Mouse (Mus musculus) liver, adult 2 months (tissue): Measurements from ENCODE around the gene Ptger1. TPM values are rescaled to one million over a fixed set of nuclear protein-coding genes. Genes with fewer than 3 reads are reported as not detected.

Source experiments
- DNase-seq: peaks from one replicate; pipeline ENCODE4 v3.0.0-alpha.2; 2011; ENCODE audit warnings: low read depth, low spot score; ENCODE audit errors: extremely low read depth
- H3K27ac ChIP-seq: fragments of 200-500 bp; replicated peaks from 2 replicates; pipeline ENCODE4 v1.5.1; 2012; ENCODE audit warnings: low read depth, mild to moderate bottlenecking, control low read depth, inconsistent platforms, low read length; ENCODE audit not compliant: insufficient read depth
- H3K27me3 ChIP-seq: fragments of 200-500 bp; 2 replicates; pipeline ENCODE4 v1.6.1; 2012; ENCODE audit warnings: mild to moderate bottlenecking, moderate library complexity, low read length, inconsistent platforms; ENCODE audit not compliant: control insufficient read depth, insufficient read depth
- H3K36me3 ChIP-seq: fragments of 200-500 bp; 2 replicates; pipeline ENCODE4 v1.6.1; 2012; ENCODE audit warnings: low read length, inconsistent platforms; ENCODE audit not compliant: control insufficient read depth, insufficient read depth
- H3K4me1 ChIP-seq: fragments of 200-500 bp; 2 replicates; pipeline ENCODE4 v1.6.1; 2011; ENCODE audit warnings: low read length; ENCODE audit not compliant: control insufficient read depth, insufficient read depth
- H3K4me3 ChIP-seq: fragments of 200-500 bp; 2 replicates; pipeline ENCODE4 v1.5.1; 2011; ENCODE audit warnings: low read depth, mild to moderate bottlenecking, control low read depth, low read length, moderate library complexity; ENCODE audit not compliant: insufficient read depth
- H3K79me2 ChIP-seq: fragments of 200-500 bp; 2 replicates; pipeline ENCODE4 v1.6.1; 2012; ENCODE audit warnings: inconsistent platforms, mild to moderate bottlenecking, low read length, moderate library complexity; ENCODE audit not compliant: control insufficient read depth, insufficient read depth
- H3K9ac ChIP-seq: fragments of 200-500 bp; 2 replicates; pipeline ENCODE4 v1.6.1; 2012; ENCODE audit warnings: low read depth, mild to moderate bottlenecking, control low read depth, inconsistent platforms, low read length
- CTCF ChIP-seq: fragments of 200-500 bp; IDR thresholded peaks from 2 replicates; pipeline ENCODE4 v1.5.1; 2011; ENCODE audit warnings: low read depth, low read length, control low read depth
- POLR2A ChIP-seq: fragments of 200-500 bp; IDR thresholded peaks from 2 replicates; pipeline ENCODE4 v1.6.1; 2011; ENCODE audit warnings: low read length, control low read depth; ENCODE audit not compliant: insufficient read depth; ENCODE audit errors: extremely low read depth
- WGBS: fragments of 180-500 bp; shearing (Covaris S2); methylation state at CpG from one replicate; pipeline ENCODE4 v1.1.7; 2018; 5-methylcytosine and 5-hydroxymethylcytosine counted together
- polyA plus RNA-seq: library from polyadenylated mRNA; depleted of rRNA; stranded (reverse); fragments of >200 nt; gene quantifications from 2 replicates; pipeline ENCODE4 v1.2.3, GENCODE M21; 2012
- total RNA-seq: library from RNA; depleted of rRNA; stranded (reverse); fragments of >200 nt; gene quantifications from 2 replicates; pipeline ENCODE4 v1.2.3, GENCODE M21; 2014

The Ptger1 gene
- total and polyA plus RNA-seq, 2 experiments, result under 0.01 to 0.11 TPM

DNA sequence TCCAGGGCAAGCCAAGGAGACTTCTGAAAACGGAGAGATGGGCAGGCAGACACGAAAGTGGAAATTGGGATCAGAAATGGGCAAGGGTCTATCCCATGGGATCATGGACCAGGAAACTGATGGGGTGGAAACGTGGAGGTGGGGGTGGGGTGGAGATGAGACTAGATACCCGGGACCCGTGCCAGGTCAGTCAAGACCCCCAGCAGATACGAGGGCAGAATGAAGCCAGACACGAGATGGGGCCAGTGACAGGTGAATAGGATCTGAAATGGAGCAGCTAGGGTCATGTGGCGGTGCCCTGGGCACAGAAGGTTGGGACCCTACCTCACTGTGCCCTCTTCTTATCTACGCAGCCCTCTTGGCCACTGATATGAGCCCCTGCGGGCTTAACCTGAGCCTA, 1.0 kb downstream of the Ptger1 start:
- no peak overlapping the region for H3K27ac ChIP-seq
- H3K27me3 ChIP-seq, result no peaks in the 10 kb centered on the region
- TF ChIP-seq POLR2A, result no peak
- no peak for TF ChIP-seq CTCF
- H3K36me3 ChIP-seq, result peaks cover 2% of the 10 kb centered on the region; the same call in 1 of the 2 replicates
- WGBS, result 80% methylated on average over 10 of the region's 10 CpGs
- H3K4me3 ChIP-seq, result no peak overlapping the region
- no peak for DNase-seq
- no peak overlapping the region for H3K9ac ChIP-seq
- no peaks in the 10 kb centered on the region for H3K79me2 ChIP-seq
- peaks cover 5% of the 10 kb centered on the region; the same call in 1 of the 2 replicates for H3K4me1 ChIP-seq

DNA sequence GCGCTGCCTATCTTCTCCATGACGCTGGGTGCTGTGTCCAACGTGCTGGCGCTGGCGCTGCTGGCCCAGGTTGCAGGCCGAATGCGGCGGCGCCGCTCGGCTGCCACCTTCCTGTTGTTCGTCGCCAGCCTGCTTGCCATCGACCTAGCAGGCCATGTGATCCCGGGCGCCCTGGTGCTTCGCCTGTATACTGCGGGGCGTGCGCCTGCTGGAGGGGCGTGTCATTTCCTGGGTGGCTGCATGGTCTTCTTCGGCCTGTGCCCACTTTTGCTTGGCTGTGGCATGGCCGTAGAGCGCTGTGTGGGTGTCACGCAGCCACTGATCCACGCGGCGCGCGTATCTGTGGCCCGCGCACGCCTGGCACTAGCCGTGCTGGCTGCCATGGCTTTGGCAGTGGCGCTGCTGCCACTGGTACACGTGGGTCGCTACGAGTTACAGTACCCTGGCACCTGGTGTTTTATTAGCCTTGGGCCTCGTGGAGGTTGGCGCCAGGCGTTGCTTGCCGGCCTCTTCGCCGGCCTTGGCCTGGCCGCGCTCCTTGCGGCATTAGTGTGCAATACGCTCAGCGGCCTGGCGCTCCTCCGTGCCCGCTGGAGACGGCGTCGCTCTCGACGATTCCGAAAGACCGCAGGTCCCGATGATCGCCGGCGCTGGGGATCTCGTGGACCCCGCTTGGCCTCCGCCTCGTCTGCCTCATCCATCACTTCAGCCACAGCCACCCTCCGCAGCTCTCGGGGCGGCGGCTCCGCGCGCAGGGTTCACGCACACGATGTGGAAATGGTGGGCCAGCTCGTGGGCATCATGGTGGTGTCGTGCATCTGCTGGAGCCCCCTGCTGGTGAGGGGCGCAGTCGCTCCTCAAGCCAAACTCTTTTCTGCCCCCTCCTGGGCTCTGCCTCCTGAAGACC, 1.8 kb downstream of the Ptger1 start:
- DNase-seq, result peak; percentile 54
- TF ChIP-seq CTCF, result peak; percentile 63
- TF ChIP-seq POLR2A, result no peak
- H3K9ac ChIP-seq, result 0 out of 2 replicates have a peak overlapping the region, but pooled peaks have one; percentile 15

DNA sequence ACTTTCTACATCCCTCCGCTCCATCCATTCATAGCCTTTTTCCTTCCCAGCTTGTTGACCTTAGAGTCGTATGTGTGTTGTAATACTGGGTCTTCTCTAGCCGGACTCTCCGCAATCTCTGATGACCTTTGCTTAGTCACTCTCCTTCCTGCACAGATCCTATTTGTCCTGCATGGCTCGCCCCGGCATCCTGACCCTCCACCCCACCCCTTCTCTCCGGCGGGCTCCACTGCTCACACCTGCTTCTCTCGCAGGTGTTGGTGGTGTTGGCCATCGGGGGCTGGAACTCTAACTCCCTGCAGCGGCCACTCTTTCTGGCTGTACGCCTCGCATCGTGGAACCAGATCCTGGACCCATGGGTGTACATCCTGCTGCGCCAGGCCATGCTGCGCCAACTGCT, 2.5 kb downstream of the Ptger1 start:
- Histone ChIP-seq H3K4me3 (no peak overlapping the region), H3K27ac (no peak overlapping the region), H3K4me1 (peaks cover 5% of the 10 kb centered on the region; the same call in 1 of the 2 replicates), H3K79me2 (no peaks in the 10 kb centered on the region), H3K9ac (no peak overlapping the region), H3K36me3 (peaks cover 2% of the 10 kb centered on the region; the same call in 1 of the 2 replicates), H3K27me3 (no peaks in the 10 kb centered on the region)
- TF ChIP-seq POLR2A (no peak), CTCF (no peak)
- peak; percentile 26 for DNase-seq
- WGBS, result 48% methylated on average over 16 of the region's 16 CpGs

More for the DNA sequence above, 1.8 kb downstream of the Ptger1 start:
- Histone ChIP-seq H3K27me3 (no peaks in the 10 kb centered on the region), H3K4me3 (peak overlapping the region; percentile 10; the same call in 1 of the 2 replicates), H3K36me3 (peaks cover 2% of the 10 kb centered on the region; the same call in 1 of the 2 replicates), H3K27ac (no peak overlapping the region), H3K79me2 (no peaks in the 10 kb centered on the region), H3K4me1 (peaks cover 5% of the 10 kb centered on the region; the same call in 1 of the 2 replicates)
- 33% methylated on average over 80 of the region's 80 CpGs for WGBS

DNA sequence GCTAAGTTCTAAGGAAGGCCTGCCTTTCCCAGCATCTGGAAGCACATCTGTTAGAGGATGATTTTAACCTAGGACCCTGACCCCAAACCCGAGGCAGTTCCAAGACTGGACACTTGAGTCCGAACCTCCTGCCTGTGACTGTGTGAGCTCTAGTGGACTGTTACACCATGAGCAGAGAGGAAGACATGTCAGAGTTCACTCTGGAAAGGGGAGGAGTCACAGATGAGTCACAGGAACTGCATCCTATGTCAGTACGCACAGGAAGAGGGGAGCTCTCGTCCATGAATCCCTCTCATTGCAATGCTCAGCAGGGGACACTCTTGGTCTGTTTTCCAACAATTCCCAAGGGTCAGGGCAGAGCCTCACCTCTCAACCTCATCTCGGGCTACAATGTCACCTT, 6.5 kb downstream of the Ptger1 start:
- Histone ChIP-seq H3K79me2 (no peaks in the 10 kb centered on the region), H3K36me3 (peaks cover 6% of the 10 kb centered on the region; the same call in 1 of the 2 replicates), H3K27ac (no peak overlapping the region), H3K27me3 (no peaks in the 10 kb centered on the region), H3K4me1 (peaks cover 5% of the 10 kb centered on the region; the same call in 1 of the 2 replicates), H3K9ac (no peak overlapping the region), H3K4me3 (no peak overlapping the region)
- DNase-seq, result no peak
- TF ChIP-seq CTCF, result no peak
- TF ChIP-seq POLR2A, result no peak
- WGBS, result 67% methylated on average over 5 of the region's 5 CpGs

DNA sequence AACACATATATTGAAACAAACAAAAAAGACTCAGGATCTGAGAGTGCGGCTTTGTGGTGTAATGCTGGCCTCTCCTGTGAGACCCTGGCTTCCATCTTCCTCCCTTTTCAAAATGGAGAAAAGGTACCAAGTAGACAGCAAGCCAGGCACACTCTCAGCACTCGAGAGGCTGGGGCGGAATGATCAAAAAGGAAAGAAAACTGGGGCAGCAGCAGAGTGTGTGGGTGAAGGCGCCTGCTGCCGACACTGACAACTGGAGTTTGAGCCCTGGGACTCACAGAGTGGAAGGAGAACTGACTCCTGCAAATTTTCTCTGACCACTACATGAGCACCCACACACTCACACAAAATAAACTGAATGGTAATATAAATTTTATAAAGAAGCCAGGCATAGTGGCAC, 8.0 kb downstream of the Ptger1 start:
- DNase-seq, result no peak
- no peak for TF ChIP-seq CTCF
- no peak for TF ChIP-seq POLR2A
- Histone ChIP-seq H3K36me3 (peaks cover 8% of the 10 kb centered on the region; the same call in 1 of the 2 replicates), H3K9ac (no peak overlapping the region), H3K27ac (no peak overlapping the region), H3K4me3 (no peak overlapping the region), H3K79me2 (no peaks in the 10 kb centered on the region), H3K4me1 (no peaks in the 10 kb centered on the region), H3K27me3 (no peaks in the 10 kb centered on the region)
- WGBS, result 93% methylated on average over 5 of the region's 5 CpGs

DNA sequence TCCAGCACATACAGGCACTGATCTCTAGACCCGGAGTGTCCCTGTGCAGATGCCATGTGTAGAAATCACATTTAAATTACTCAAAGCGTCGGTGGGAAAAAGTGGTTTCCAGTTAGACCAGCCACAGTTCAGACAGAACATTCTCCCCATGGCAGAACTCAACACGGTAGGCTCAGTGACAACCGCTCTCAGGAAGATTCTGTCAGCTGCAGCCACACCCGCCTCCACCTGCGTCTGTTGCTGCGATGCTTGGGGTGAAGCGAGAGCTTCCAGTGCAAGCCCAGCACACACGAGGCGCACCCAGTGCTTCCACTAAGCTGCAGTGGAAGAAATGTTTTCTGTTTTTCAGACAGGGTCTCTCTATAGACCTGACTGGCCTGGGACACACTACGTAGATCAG, 13.4 kb downstream of the Ptger1 start:
- peaks cover 8% of the 10 kb centered on the region; the same call in 1 of the 2 replicates for H3K36me3 ChIP-seq
- no peaks in the 10 kb centered on the region for H3K27me3 ChIP-seq
- H3K9ac ChIP-seq, result no peak overlapping the region
- no peak for TF ChIP-seq CTCF
- TF ChIP-seq POLR2A, result no peak
- H3K4me3 ChIP-seq, result no peak overlapping the region
- H3K27ac ChIP-seq, result no peak overlapping the region
- no peak for DNase-seq
- no peaks in the 10 kb centered on the region for H3K4me1 ChIP-seq
- WGBS, result 95% methylated on average over 12 of the region's 12 CpGs
- no peaks in the 10 kb centered on the region for H3K79me2 ChIP-seq
